Mouse (Mus musculus) right cerebral cortex, postnatal 4 days (tissue): ENCODE results near the gene Myog.
"Not testable (repeated sequence)": the region's sequence is repeated elsewhere in the genome, so short reads cannot be mapped to it uniquely, and the experiment has no call there.

Experiments
- DNase-seq: peaks from one replicate; pipeline ENCODE4 v3.0.0-alpha.2; 2022

Gene Myog

GRCm38 (mm10) chr1:134289598-134290099 lies at the start of gene Myog:
Gene Myog (plus strand): TSS chr1:134289989.
- DNase-seq = no peak

GRCm38 (mm10) chr1:134240701-134241100 lies 49.1 kb upstream of the Myog start:
- DNase-seq = no peak

- no peak for DNase-seq
Observed at GRCm38 (mm10) chr1:134241298-134241697, 48.5 kb upstream of the Myog start.

- DNase-seq = no peak
Observed at GRCm38 (mm10) chr1:134242286-134242685, 47.5 kb upstream of the Myog start.

- DNase-seq = no peak
Observed at GRCm38 (mm10) chr1:134243505-134243904, 46.3 kb upstream of the Myog start.

GRCm38 (mm10) chr1:134243948-134244914 lies 45.6 kb upstream of the Myog start:
- peak; percentile 92 for DNase-seq

- DNase-seq = no peak
Observed at GRCm38 (mm10) chr1:134245004-134245717, 44.6 kb upstream of the Myog start.

GRCm38 (mm10) chr1:134246590-134246989 lies 43.2 kb upstream of the Myog start:
- no peak for DNase-seq

- DNase-seq = not testable (repeated sequence)
Observed at GRCm38 (mm10) chr1:134249681-134250080, 40.1 kb upstream of the Myog start.

GRCm38 (mm10) chr1:134264341-134264740 lies 25.4 kb upstream of the Myog start:
- DNase-seq = no peak

GRCm38 (mm10) chr1:134265797-134266196 lies 24.0 kb upstream of the Myog start:
- no peak for DNase-seq

- DNase-seq = no peak
Observed at GRCm38 (mm10) chr1:134270026-134270425, 19.8 kb upstream of the Myog start.

GRCm38 (mm10) chr1:134272754-134273250 lies 17.0 kb upstream of the Myog start:
- DNase-seq = no peak

GRCm38 (mm10) chr1:134273493-134274395 lies 16.0 kb upstream of the Myog start:
- DNase-seq = no peak

GRCm38 (mm10) chr1:134274483-134274920 lies 15.3 kb upstream of the Myog start:
- no peak for DNase-seq

- no peak for DNase-seq
Observed at GRCm38 (mm10) chr1:134275616-134276464, 13.9 kb upstream of the Myog start.

- DNase-seq = no peak
Observed at GRCm38 (mm10) chr1:134276823-134277222, 13.0 kb upstream of the Myog start.

GRCm38 (mm10) chr1:134280174-134280573 lies 9.6 kb upstream of the Myog start:
- DNase-seq = no peak

GRCm38 (mm10) chr1:134281563-134281962 lies 8.2 kb upstream of the Myog start:
- DNase-seq = no peak

GRCm38 (mm10) chr1:134282342-134282741 lies 7.4 kb upstream of the Myog start:
- DNase-seq = no peak

GRCm38 (mm10) chr1:134283108-134283507 lies 6.7 kb upstream of the Myog start:
- DNase-seq = no peak
